24 mouse cellular contexts compared by ENCODE assay signal in the genomic region with DNA sequence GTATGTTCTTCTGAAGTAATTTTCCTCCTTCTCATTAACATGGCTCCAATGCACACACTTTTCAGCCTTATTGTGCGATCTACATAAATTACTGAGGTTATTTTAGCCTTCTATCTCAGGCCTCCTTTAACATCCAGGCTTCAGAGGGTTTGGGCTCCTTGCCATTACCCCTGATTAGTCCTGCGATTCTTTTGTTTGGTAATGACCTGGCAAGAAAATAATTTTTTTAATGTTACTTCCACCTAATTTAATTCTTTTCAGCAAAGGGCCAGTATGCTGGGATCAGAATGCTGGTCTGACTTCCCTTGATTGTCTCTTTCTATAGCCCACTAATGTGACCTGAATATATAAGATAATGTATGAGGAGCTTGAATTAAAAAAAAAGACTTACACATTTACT.
A peak's percentile ranks its signal among the peaks of the same experiment; 100 is the strongest.
DNase-seq lines count a peak whose midpoint lies in the region; ATAC-seq and TF ChIP-seq lines count a peak whose summit lies in the region.
"Had no signal": no experiment of that assay in that cellular context is flagged by ENCODE, and none has a peak within 500 bp of the region (broad histone marks: within the 10 kb centered on the region; RNA-seq: fewer than 3 reads in every experiment).

No protein-coding gene starts in this region.

- no peak overlapping the region for H3K27ac ChIP-seq in forebrain, embryonic 16.5 days (ENCODE audit: low read length)
- no peak overlapping the region for H3K27ac ChIP-seq in limb, embryonic 10.5 days
- H3K27ac ChIP-seq: embryonic facial prominence, embryonic 13.5 days; heart, embryonic 15.5 days; hindbrain, embryonic 15.5 days; limb, embryonic 12.5 days; liver, embryonic 13.5 days; lung, embryonic 15.5 days had no signal

- WGBS in forebrain, embryonic 16.5 days, result 14% methylated on average over 2 of the region's 2 CpGs
- WGBS in limb, embryonic 10.5 days, result 92% methylated on average over 2 of the region's 2 CpGs

- no peak for DNase-seq in frontal cortex, postnatal 10 days (ENCODE audit: low spot score in 2 of 2)
- DNase-seq in brain, embryonic 14.5 days (ENCODE audit: low read depth), result peak; percentile 92
- peak; percentile 84 for DNase-seq in retina, postnatal 1 day
- DNase-seq in lung, postnatal 4 days, result no peak
- DNase-seq in limb, embryonic 10.5 days (ENCODE audit: low spot score), result no peak
- DNase-seq: adrenal gland, postnatal 36 days; cerebellum, postnatal 25 days; gastrocnemius, postnatal 10 days; heart, adult 18-20 months; kidney, adult 18-20 months; kidney, postnatal 25 days; layer of hippocampus, adult 9-11 months; liver, embryonic 13.5 days; midbrain, embryonic 14.5 days; thymus, postnatal 36 days had no signal

- no peak overlapping the region for H3K4me2 ChIP-seq in forebrain, embryonic 16.5 days (ENCODE audit: low read length)
- H3K4me2 ChIP-seq: embryonic facial prominence, embryonic 13.5 days; heart, embryonic 15.5 days; hindbrain, embryonic 15.5 days; limb, embryonic 12.5 days; liver, embryonic 13.5 days; lung, embryonic 15.5 days had no signal

- ATAC-seq in frontal cortex, adult (ENCODE audit: low TSS enrichment), result peak; percentile 73
- peak; percentile 86 for ATAC-seq in forebrain, embryonic 16.5 days
- ATAC-seq: activated CD4-positive, CD25-positive, alpha-beta regulatory T cell, adult 4 months; Patski had no signal

- TF ChIP-seq POLR2A in brain, embryonic 14.5 days (IDR thresholded peaks at IDR 0.05; ENCODE audit: borderline replicate concordance, extremely low read depth, insufficient read depth, insufficient read length, poor library complexity, severe bottlenecking), result no peak

- no peaks in the 10 kb centered on the region for H3K27me3 ChIP-seq in forebrain, embryonic 16.5 days (replicated peaks; ENCODE audit: control insufficient read depth, insufficient read depth, low read length)
- H3K27me3 ChIP-seq in limb, embryonic 10.5 days (ENCODE audit: low read depth, poor library complexity, severe bottlenecking), result no peaks in the 10 kb centered on the region
- H3K27me3 ChIP-seq: embryonic facial prominence, embryonic 13.5 days; heart, embryonic 15.5 days; hindbrain, embryonic 15.5 days; limb, embryonic 12.5 days; liver, embryonic 13.5 days; lung, embryonic 15.5 days; Patski had no signal

- no peaks in the 10 kb centered on the region for H3K9me3 ChIP-seq in forebrain, embryonic 16.5 days (ENCODE audit: control insufficient read depth, low read length)
- H3K9me3 ChIP-seq in limb, embryonic 10.5 days (replicated peaks), result no peaks in the 10 kb centered on the region
- H3K9me3 ChIP-seq: embryonic facial prominence, embryonic 13.5 days; heart, embryonic 15.5 days; hindbrain, embryonic 15.5 days; limb, embryonic 12.5 days; liver, embryonic 13.5 days; lung, embryonic 15.5 days had no signal

- no peaks in the 10 kb centered on the region for H3K4me1 ChIP-seq in forebrain, embryonic 16.5 days (replicated peaks; ENCODE audit: control insufficient read depth, insufficient read depth, low read length)
- H3K4me1 ChIP-seq in limb, embryonic 10.5 days, result no peaks in the 10 kb centered on the region
- H3K4me1 ChIP-seq: embryonic facial prominence, embryonic 13.5 days; heart, embryonic 15.5 days; hindbrain, embryonic 15.5 days; limb, embryonic 12.5 days; liver, embryonic 13.5 days; lung, embryonic 15.5 days had no signal

- no peak overlapping the region for H3K4me3 ChIP-seq in forebrain, embryonic 16.5 days (replicated peaks; ENCODE audit: low read length)
- H3K4me3 ChIP-seq in limb, embryonic 10.5 days, result no peak overlapping the region
- H3K4me3 ChIP-seq: embryonic facial prominence, embryonic 13.5 days; heart, embryonic 15.5 days; hindbrain, embryonic 15.5 days; limb, embryonic 12.5 days; liver, embryonic 13.5 days; lung, embryonic 15.5 days had no signal

- no peaks in the 10 kb centered on the region for H3K36me3 ChIP-seq in forebrain, embryonic 16.5 days (ENCODE audit: control insufficient read depth, insufficient read depth)
- no peaks in the 10 kb centered on the region for H3K36me3 ChIP-seq in limb, embryonic 10.5 days
- H3K36me3 ChIP-seq: embryonic facial prominence, embryonic 13.5 days; heart, embryonic 15.5 days; hindbrain, embryonic 15.5 days; limb, embryonic 12.5 days; liver, embryonic 13.5 days; lung, embryonic 15.5 days had no signal

- no peak for TF ChIP-seq CTCF in brain, embryonic 14.5 days (IDR thresholded peaks at IDR 0.05; ENCODE audit: borderline replicate concordance, extremely low read depth, insufficient read depth, insufficient read length)

- no peak overlapping the region for H3K9ac ChIP-seq in forebrain, embryonic 16.5 days (replicated peaks; ENCODE audit: low read depth, low read length)
- H3K9ac ChIP-seq: embryonic facial prominence, embryonic 13.5 days; heart, embryonic 15.5 days; hindbrain, embryonic 15.5 days; limb, embryonic 12.5 days; liver, embryonic 13.5 days; lung, embryonic 15.5 days had no signal

Comparison
In these comparisons a context has a peak if more than half of its experiments do, and no peak if none do; other contexts are left out.
1. DNase-seq: peak in brain, embryonic 14.5 days (single experiment) and retina, postnatal 1 day (single experiment); none in frontal cortex, postnatal 10 days (0 of 2), lung, postnatal 4 days (0 of 2) and limb, embryonic 10.5 days (single experiment).